In the genomic region with DNA sequence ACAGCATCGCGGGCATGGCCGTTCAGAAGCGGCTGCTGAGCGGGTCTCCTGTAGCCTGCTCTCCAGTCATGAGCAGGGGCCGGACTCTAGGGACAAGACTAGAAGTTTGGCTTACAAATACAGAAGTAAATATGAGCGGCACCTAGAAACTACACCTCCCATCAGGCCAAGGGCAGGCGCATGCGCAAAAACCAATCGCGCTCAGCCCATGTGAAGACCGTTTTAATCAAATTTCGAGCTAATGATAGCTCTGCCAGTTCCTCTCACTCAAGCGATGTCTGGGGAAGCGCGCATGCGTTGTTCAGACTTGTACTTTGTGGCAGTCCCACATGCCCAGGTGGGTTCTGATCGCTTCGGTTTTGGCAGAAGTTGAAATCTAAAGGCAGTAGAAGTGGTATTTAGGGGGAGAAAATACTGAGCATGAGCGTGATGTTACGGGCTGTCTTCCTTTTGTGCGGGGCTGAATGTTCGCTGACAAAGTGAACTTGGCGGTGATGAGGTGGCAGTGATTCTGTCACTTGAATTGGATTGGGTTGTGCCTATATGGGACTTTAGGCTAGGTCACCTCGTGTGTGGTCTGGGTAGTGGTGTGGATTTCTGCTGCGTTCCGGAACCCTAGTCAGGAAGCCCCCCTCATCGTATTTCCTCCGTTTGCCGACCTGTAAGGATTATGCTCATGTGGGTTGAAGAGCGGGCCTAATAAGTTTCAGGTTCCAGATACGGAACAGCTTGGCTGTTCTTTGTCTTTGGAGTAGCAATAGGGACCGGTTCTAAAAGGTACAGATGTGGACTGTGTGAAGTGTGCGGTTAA, we compare ENCODE assay signal across 8 mouse cellular contexts. TPM values are rescaled to one million over a fixed set of nuclear protein-coding genes. Genes with fewer than 3 reads are reported as not detected.
DNase-seq lines count a peak whose midpoint lies in the region; ATAC-seq and TF ChIP-seq lines count a peak whose summit lies in the region.

Arsk (minus strand) TSS at position 168 of the 811 bp plus-strand sequence.
Ttc37 (plus strand) TSS at position 242 of the 811 bp plus-strand sequence.

- H3K9ac ChIP-seq in hindbrain, embryonic 13.5 days: peak within 1 kb of the TSS; percentile 79

- H3K4me1 ChIP-seq in hindbrain, embryonic 13.5 days (replicated peaks): peaks cover 6% of the 10 kb centered on the region; the same call in 1 of the 2 replicates

- DNase-seq in Patski (ENCODE audit: low read depth, low spot score): peak; percentile 85
- DNase-seq in cerebellum, postnatal 14 days: peak; percentile 94 to 95
- DNase-seq in frontal cortex, postnatal 14 days (ENCODE audit: low spot score in 2 of 2): peak; percentile 88 to 92
- DNase-seq in layer of hippocampus, postnatal 25 days (ENCODE audit: extremely low spot score in 1 of 2, low spot score in 1 of 2): peak; percentile 78 to 87
- DNase-seq in lung, postnatal 25 days (ENCODE audit: low spot score): peak; percentile 96
- DNase-seq in retina, embryonic 14.5 days (ENCODE audit: low spot score): peak; percentile 99
- peak; percentile 95 for DNase-seq in thymus, postnatal 4 days

- under 1% methylated on average over 34 of the region's 34 CpGs for WGBS in hindbrain, embryonic 13.5 days

- peak within 1 kb of the TSS; percentile 68 for H3K4me3 ChIP-seq in hindbrain, embryonic 13.5 days

- no peak for TF ChIP-seq CTCF in Patski (IDR thresholded peaks at IDR 0.05)

- peak within 1 kb of the TSS; percentile 75 for H3K4me2 ChIP-seq in hindbrain, embryonic 13.5 days

- CTCF ChIA-PET in Patski (lab: Charles Lee): no interaction called here

- peak within 1 kb of the TSS; percentile 73 for H3K27ac ChIP-seq in hindbrain, embryonic 13.5 days

- POLR2A ChIA-PET in Patski (lab: Charles Lee): no interaction called here

- H3K9me3 ChIP-seq in hindbrain, embryonic 13.5 days: no peaks in the 10 kb centered on the region

- in situ Hi-C loops in Patski (cut with MboI; ENCODE audit: low pct_unique_long_range_greater_than_20kb): no loop called here

- 0 out of 2 replicates have a peak, but pooled peaks cover 8% of the 10 kb centered on the region for H3K36me3 ChIP-seq in hindbrain, embryonic 13.5 days

- H3K27me3 ChIP-seq in Patski: no peaks in the 10 kb centered on the region
- H3K27me3 ChIP-seq in hindbrain, embryonic 13.5 days: no peaks in the 10 kb centered on the region

- peak; percentile 88 for ATAC-seq in Patski
- ATAC-seq in hindbrain, embryonic 13.5 days (ENCODE audit: low FRiP score): peak; percentile 98

RNA-seq across cellular contexts. Expression of gene Arsk, which starts in this region (rescaled TPM):
- 39.1 TPM for polyA plus RNA-seq in Patski (2021)
- 4.1 and 4.7 TPM in 2 replicates for polyA plus RNA-seq in hindbrain, embryonic 13.5 days (2015; fragmentation: Nextera tagmentation; extraction: Ambion mirVana)
- total RNA-seq in layer of hippocampus, postnatal 25 days (2021): 1 to 10 TPM; 5.3 to 5.7 TPM

RNA-seq across cellular contexts. Expression of gene Ttc37, which starts in this region (rescaled TPM):
- polyA plus RNA-seq in Patski (2021): 23.8 TPM
- 9.0 and 10.0 TPM in 2 replicates for polyA plus RNA-seq in hindbrain, embryonic 13.5 days (2015; fragmentation: Nextera tagmentation; extraction: Ambion mirVana)
- total RNA-seq in layer of hippocampus, postnatal 25 days (2021): 10 to 100 TPM; 19.2 to 21.3 TPM

Comparison
In these comparisons a context has a peak if more than half of its experiments do, and no peak if none do; other contexts are left out.
1. Peak in every context shown above with its lines: DNase-seq, ATAC-seq, H3K4me3 ChIP-seq and H3K27ac ChIP-seq.